Mouse (Mus musculus): ENCODE results near the gene Chd1. TPM values are rescaled to one million over a fixed set of nuclear protein-coding genes. Genes with fewer than 3 reads are reported as not detected.

Gene Chd1
- polyA plus RNA-seq, 1 experiment: 30.4 TPM

GRCm38 (mm10) chr17:15761191-15761590 lies 56.4 kb downstream of the Chd1 start:
- DNase-seq: no peak
- H3K27me3 ChIP-seq (ENCODE audit: control insufficient read depth, insufficient read depth, low read length): no peaks in the 10 kb centered on the region
- H3K36me3 ChIP-seq (ENCODE audit: control insufficient read depth, insufficient read depth, low read length): peaks cover 80% of the 10 kb centered on the region
- H3K4me3 ChIP-seq (ENCODE audit: control insufficient read depth, insufficient read depth, low read length): no peak overlapping the region
- no peak for TF ChIP-seq CTCF (IDR thresholded peaks at IDR 0.05; ENCODE audit: borderline replicate concordance, control insufficient read depth, extremely low read depth, insufficient read depth, low read length, poor library complexity)
- TF ChIP-seq POLR2A (IDR thresholded peaks at IDR 0.05; ENCODE audit: control insufficient read depth, extremely low read depth, insufficient read depth, low read length, poor library complexity): no peak
- no peaks in the 10 kb centered on the region for H3K4me1 ChIP-seq (replicated peaks; ENCODE audit: control insufficient read depth, insufficient read depth, low read length)
- WGBS: 75% methylated on average over 8 of the region's 8 CpGs
- no peak overlapping the region for H3K27ac ChIP-seq (ENCODE audit: control insufficient read depth, insufficient read depth, low read length)

DNA sequence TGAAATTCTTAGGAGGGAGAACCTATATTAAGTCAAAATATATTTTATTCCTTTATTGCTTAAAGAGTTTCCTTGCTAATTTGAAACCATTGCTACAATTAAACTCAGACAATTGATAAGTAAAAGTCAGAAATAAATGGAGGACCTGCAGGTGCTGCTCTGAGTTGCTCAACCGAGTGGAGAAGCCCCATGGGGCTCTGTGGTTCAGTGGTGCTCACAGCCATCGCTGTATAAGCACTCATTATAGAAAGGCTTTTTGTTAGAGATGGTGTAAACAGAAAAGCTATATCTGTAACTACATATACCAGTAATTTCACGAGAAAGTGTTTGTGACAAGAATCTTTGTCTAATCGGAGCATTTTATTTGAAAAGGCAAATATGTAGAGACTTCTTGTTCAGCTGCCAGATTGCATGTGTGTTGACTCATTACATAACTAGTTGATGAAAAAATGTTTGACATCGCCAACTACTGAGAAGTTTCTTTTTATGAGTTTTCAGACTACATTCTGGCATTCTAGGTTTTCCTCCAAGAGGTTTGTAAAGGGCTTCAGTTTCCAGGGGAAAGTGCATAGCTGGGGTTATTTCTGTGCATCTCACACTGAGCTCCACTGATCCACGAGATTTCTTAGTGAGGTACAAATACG lies 64.4 kb downstream of the Chd1 start:
- Histone ChIP-seq H3K4me3 (ENCODE audit: control insufficient read depth, insufficient read depth, low read length) (no peak overlapping the region), H3K27ac (ENCODE audit: control insufficient read depth, insufficient read depth, low read length) (no peak overlapping the region), H3K4me1 (replicated peaks; ENCODE audit: control insufficient read depth, insufficient read depth, low read length) (no peaks in the 10 kb centered on the region), H3K36me3 (ENCODE audit: control insufficient read depth, insufficient read depth, low read length) (peaks cover 76% of the 10 kb centered on the region), H3K27me3 (ENCODE audit: control insufficient read depth, insufficient read depth, low read length) (no peaks in the 10 kb centered on the region)
- no peak for DNase-seq
- TF ChIP-seq CTCF (IDR thresholded peaks at IDR 0.05; ENCODE audit: borderline replicate concordance, control insufficient read depth, extremely low read depth, insufficient read depth, low read length, poor library complexity) (no peak), POLR2A (IDR thresholded peaks at IDR 0.05; ENCODE audit: control insufficient read depth, extremely low read depth, insufficient read depth, low read length, poor library complexity) (no peak)
- 95% methylated on average over 7 of the region's 7 CpGs for WGBS

DNA sequence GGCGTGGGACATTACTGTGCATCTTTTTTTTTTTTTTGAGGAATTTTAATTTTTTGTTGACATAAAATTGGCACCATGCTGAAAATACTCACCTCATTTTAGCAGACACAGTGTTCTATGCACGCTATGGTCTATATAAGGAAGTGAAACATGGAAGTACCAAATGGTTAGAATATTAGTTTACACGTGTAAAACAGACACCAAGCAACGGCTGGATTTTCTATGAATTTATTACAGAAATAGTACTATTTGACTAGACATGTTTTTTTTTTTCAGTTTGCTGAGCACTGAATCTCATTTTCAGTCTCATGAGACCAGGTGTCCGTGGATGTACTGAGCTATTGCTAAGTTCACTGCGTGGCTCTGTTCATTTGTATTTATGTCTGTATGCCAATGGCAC lies 69.2 kb downstream of the Chd1 start:
- H3K36me3 ChIP-seq (ENCODE audit: control insufficient read depth, insufficient read depth, low read length): peaks cover 28% of the 10 kb centered on the region
- H3K4me1 ChIP-seq (replicated peaks; ENCODE audit: control insufficient read depth, insufficient read depth, low read length): no peaks in the 10 kb centered on the region
- TF ChIP-seq CTCF (IDR thresholded peaks at IDR 0.05; ENCODE audit: borderline replicate concordance, control insufficient read depth, extremely low read depth, insufficient read depth, low read length, poor library complexity): no peak
- no peaks in the 10 kb centered on the region for H3K27me3 ChIP-seq (ENCODE audit: control insufficient read depth, insufficient read depth, low read length)
- 53% methylated on average over 6 of the region's 6 CpGs for WGBS
- H3K27ac ChIP-seq (ENCODE audit: control insufficient read depth, insufficient read depth, low read length): no peak overlapping the region
- DNase-seq: no peak
- no peak overlapping the region for H3K4me3 ChIP-seq (ENCODE audit: control insufficient read depth, insufficient read depth, low read length)

DNA sequence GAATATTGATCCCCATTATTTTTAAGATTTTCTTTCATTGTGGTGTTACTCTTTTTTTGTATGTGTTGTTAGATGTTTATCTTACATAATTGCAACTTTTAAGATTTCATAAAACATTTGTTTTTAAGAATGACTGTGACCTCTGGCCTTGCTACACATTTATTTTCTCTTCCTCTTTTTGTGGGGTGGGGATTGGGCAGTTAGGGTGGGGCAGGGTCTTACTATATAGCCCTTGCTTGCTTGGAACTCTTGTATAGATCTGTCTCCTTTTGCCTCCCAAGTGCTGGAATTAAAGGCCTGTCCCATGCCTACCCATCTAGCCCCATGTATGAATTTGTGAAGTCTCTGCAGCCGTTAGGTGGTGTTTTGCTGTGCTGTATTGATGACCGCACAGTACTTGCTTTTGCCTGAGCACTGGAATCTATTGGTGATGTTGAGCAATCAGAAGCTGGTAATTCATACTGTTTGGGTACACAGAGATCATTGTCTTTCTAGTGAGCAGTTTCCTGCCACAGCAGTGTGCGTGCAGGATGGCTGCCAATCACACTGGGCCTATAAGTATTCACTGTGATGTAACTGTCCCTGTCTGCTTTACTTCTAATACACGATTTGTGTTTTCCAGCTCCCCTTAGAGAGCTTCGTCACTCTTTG lies 69.9 kb downstream of the Chd1 start:
- 89% methylated on average over 5 of the region's 5 CpGs for WGBS
- Histone ChIP-seq H3K36me3 (ENCODE audit: control insufficient read depth, insufficient read depth, low read length) (peaks cover 21% of the 10 kb centered on the region), H3K4me3 (ENCODE audit: control insufficient read depth, insufficient read depth, low read length) (no peak overlapping the region), H3K27me3 (ENCODE audit: control insufficient read depth, insufficient read depth, low read length) (no peaks in the 10 kb centered on the region), H3K27ac (ENCODE audit: control insufficient read depth, insufficient read depth, low read length) (no peak overlapping the region), H3K4me1 (replicated peaks; ENCODE audit: control insufficient read depth, insufficient read depth, low read length) (no peaks in the 10 kb centered on the region)
- no peak for DNase-seq
- no peak for TF ChIP-seq CTCF (IDR thresholded peaks at IDR 0.05; ENCODE audit: borderline replicate concordance, control insufficient read depth, extremely low read depth, insufficient read depth, low read length, poor library complexity)
- no peak for TF ChIP-seq POLR2A (IDR thresholded peaks at IDR 0.05; ENCODE audit: control insufficient read depth, extremely low read depth, insufficient read depth, low read length, poor library complexity)

- peaks cover 4% of the 10 kb centered on the region for H3K36me3 ChIP-seq (ENCODE audit: control insufficient read depth, insufficient read depth, low read length)
- TF ChIP-seq CTCF (IDR thresholded peaks at IDR 0.05; ENCODE audit: borderline replicate concordance, control insufficient read depth, extremely low read depth, insufficient read depth, low read length, poor library complexity) (no peak), POLR2A (IDR thresholded peaks at IDR 0.05; ENCODE audit: control insufficient read depth, extremely low read depth, insufficient read depth, low read length, poor library complexity) (no peak)
- H3K4me3 ChIP-seq (ENCODE audit: control insufficient read depth, insufficient read depth, low read length): no peak overlapping the region
- H3K27me3 ChIP-seq (ENCODE audit: control insufficient read depth, insufficient read depth, low read length): no peaks in the 10 kb centered on the region
- H3K4me1 ChIP-seq (replicated peaks; ENCODE audit: control insufficient read depth, insufficient read depth, low read length): no peaks in the 10 kb centered on the region
- WGBS: 85% methylated on average over 5 of the region's 5 CpGs
- no peak for DNase-seq
- no peak overlapping the region for H3K27ac ChIP-seq (ENCODE audit: control insufficient read depth, insufficient read depth, low read length)
These were observed 71.6 kb downstream of the Chd1 start for GRCm38 (mm10) chr17:15776349-15776748.

GRCm38 (mm10) chr17:15777979-15778378 lies 73.2 kb downstream of the Chd1 start:
- no peaks in the 10 kb centered on the region for H3K36me3 ChIP-seq (ENCODE audit: control insufficient read depth, insufficient read depth, low read length)
- DNase-seq: peak; percentile 19
- TF ChIP-seq POLR2A (IDR thresholded peaks at IDR 0.05; ENCODE audit: control insufficient read depth, extremely low read depth, insufficient read depth, low read length, poor library complexity) (no peak), CTCF (IDR thresholded peaks at IDR 0.05; ENCODE audit: borderline replicate concordance, control insufficient read depth, extremely low read depth, insufficient read depth, low read length, poor library complexity) (no peak)
- no peak overlapping the region for H3K4me3 ChIP-seq (ENCODE audit: control insufficient read depth, insufficient read depth, low read length)
- H3K27ac ChIP-seq (ENCODE audit: control insufficient read depth, insufficient read depth, low read length): no peak overlapping the region
- H3K4me1 ChIP-seq (replicated peaks; ENCODE audit: control insufficient read depth, insufficient read depth, low read length): no peaks in the 10 kb centered on the region
- 76% methylated on average over 6 of the region's 6 CpGs for WGBS
- no peaks in the 10 kb centered on the region for H3K27me3 ChIP-seq (ENCODE audit: control insufficient read depth, insufficient read depth, low read length)

All from thymus, adult 2 months (tissue).